Mouse (Mus musculus) brown adipose tissue, adult 24 weeks (tissue): ENCODE measurements around the gene Klf15. TPM values are rescaled to one million over a fixed set of nuclear protein-coding genes. Genes with fewer than 3 reads are reported as not detected.

Source experiments
- H3K27ac ChIP-seq: fragments of 200-500 bp; replicated peaks from 2 replicates; pipeline ENCODE4 v1.5.1; 2012; ENCODE audit warnings: low read depth, mild to moderate bottlenecking, low read length
- H3K4me1 ChIP-seq: fragments of 200-500 bp; 2 replicates; pipeline ENCODE4 v1.6.1; 2012; ENCODE audit warnings: low read length, mixed read lengths; ENCODE audit not compliant: control insufficient read depth, insufficient read depth, insufficient read length
- H3K4me3 ChIP-seq: fragments of 200-500 bp; 2 replicates; pipeline ENCODE4 v1.5.1; 2012; ENCODE audit warnings: low read depth, mild to moderate bottlenecking, low read length, moderate library complexity; ENCODE audit not compliant: insufficient read depth
- polyA plus RNA-seq: library from polyadenylated mRNA; stranded (reverse); fragments of >200 nt; gene quantifications from 2 replicates; pipeline ENCODE4 v1.2.4, GENCODE M21; 2012; ENCODE audit not compliant: missing spikeins, insufficient read depth, insufficient read length

Klf15 gene
- 14.5 and 19.8 TPM in 2 replicates for polyA plus RNA-seq

GRCm38 (mm10) chr6:90462181-90462706, at the start of gene Klf15:
Gene Klf15, plus strand, starts transcription at chr6:90462576.
- H3K4me3 ChIP-seq = peak within 1 kb of the TSS; percentile 60
- peak within 1 kb of the TSS; percentile 52 for H3K27ac ChIP-seq

GRCm38 (mm10) chr6:90422565-90422964, 39.8 kb upstream of the Klf15 start:
- no peak overlapping the region for H3K27ac ChIP-seq
- H3K4me1 ChIP-seq = no peaks in the 10 kb centered on the region
- no peak overlapping the region for H3K4me3 ChIP-seq

More at GRCm38 (mm10) chr6:90462181-90462706, at the start of gene Klf15:
- peaks cover 25% of the 10 kb centered on the region for H3K4me1 ChIP-seq

- Histone ChIP-seq H3K27ac (no peak overlapping the region), H3K4me3 (no peak overlapping the region), H3K4me1 (no peaks in the 10 kb centered on the region)
Observed at GRCm38 (mm10) chr6:90425361-90425760, 37.0 kb upstream of the Klf15 start.

- Histone ChIP-seq H3K4me1 (no peaks in the 10 kb centered on the region), H3K27ac (no peak overlapping the region), H3K4me3 (no peak overlapping the region)
Observed at GRCm38 (mm10) chr6:90426003-90426402, 36.4 kb upstream of the Klf15 start.

GRCm38 (mm10) chr6:90428380-90428974, 33.9 kb upstream of the Klf15 start, which contains the start of gene Cfap100:
Gene Cfap100, minus strand, starts transcription at chr6:90428797.
- Histone ChIP-seq H3K27ac (no peak within 1 kb of the TSS), H3K4me1 (no peaks in the 10 kb centered on the region), H3K4me3 (peak within 1 kb of the TSS; percentile 50)

GRCm38 (mm10) chr6:90429911-90430310, 32.5 kb upstream of the Klf15 start:
- Histone ChIP-seq H3K4me1 (no peaks in the 10 kb centered on the region), H3K27ac (no peak overlapping the region), H3K4me3 (no peak overlapping the region)

- Histone ChIP-seq H3K4me1 (no peaks in the 10 kb centered on the region), H3K27ac (no peak overlapping the region), H3K4me3 (no peak overlapping the region)
Observed at GRCm38 (mm10) chr6:90431487-90431886, 30.9 kb upstream of the Klf15 start.

- Histone ChIP-seq H3K4me3 (no peak overlapping the region), H3K4me1 (no peaks in the 10 kb centered on the region), H3K27ac (no peak overlapping the region)
Observed at GRCm38 (mm10) chr6:90434687-90435086, 27.7 kb upstream of the Klf15 start.

GRCm38 (mm10) chr6:90435195-90435618, 27.2 kb upstream of the Klf15 start:
- Histone ChIP-seq H3K4me1 (no peaks in the 10 kb centered on the region), H3K27ac (no peak overlapping the region), H3K4me3 (no peak overlapping the region)

- H3K4me1 ChIP-seq = no peaks in the 10 kb centered on the region
- H3K4me3 ChIP-seq = no peak overlapping the region
- no peak overlapping the region for H3K27ac ChIP-seq
Observed at GRCm38 (mm10) chr6:90436192-90436907, 26.0 kb upstream of the Klf15 start.

GRCm38 (mm10) chr6:90437041-90437440, 25.3 kb upstream of the Klf15 start:
- no peak overlapping the region for H3K27ac ChIP-seq
- no peak overlapping the region for H3K4me3 ChIP-seq

GRCm38 (mm10) chr6:90446883-90447282, 15.5 kb upstream of the Klf15 start:
- Histone ChIP-seq H3K27ac (no peak overlapping the region), H3K4me3 (no peak overlapping the region), H3K4me1 (no peaks in the 10 kb centered on the region)

More at GRCm38 (mm10) chr6:90437041-90437440, 25.3 kb upstream of the Klf15 start:
- H3K4me1 ChIP-seq = no peaks in the 10 kb centered on the region

GRCm38 (mm10) chr6:90450179-90450578, 12.2 kb upstream of the Klf15 start:
- H3K4me1 ChIP-seq = no peaks in the 10 kb centered on the region
- no peak overlapping the region for H3K27ac ChIP-seq
- H3K4me3 ChIP-seq = no peak overlapping the region

GRCm38 (mm10) chr6:90450697-90451096, 11.7 kb upstream of the Klf15 start:
- no peaks in the 10 kb centered on the region for H3K4me1 ChIP-seq
- no peak overlapping the region for H3K27ac ChIP-seq
- H3K4me3 ChIP-seq = no peak overlapping the region

GRCm38 (mm10) chr6:90451512-90451911, 10.9 kb upstream of the Klf15 start:
- Histone ChIP-seq H3K4me3 (no peak overlapping the region), H3K27ac (no peak overlapping the region), H3K4me1 (no peaks in the 10 kb centered on the region)
